Mouse (Mus musculus) ES-Bruce4 (cell line): ENCODE measurements around the gene Taok3.

Experiments
- CTCF ChIP-seq: IDR thresholded peaks from one replicate; pipeline ENCODE4 v1.8.1; 2011; ENCODE audit warnings: low read depth, low read length
- EP300 ChIP-seq: IDR thresholded peaks from 2 replicates; pipeline ENCODE4 v1.6.1; 2011; ENCODE audit warnings: low read depth, low read length; ENCODE audit not compliant: insufficient read depth
- POLR2A ChIP-seq: IDR thresholded peaks from one replicate; pipeline ENCODE4 v1.8.1; 2011; ENCODE audit warnings: low read length; ENCODE audit not compliant: insufficient read depth

DNA sequence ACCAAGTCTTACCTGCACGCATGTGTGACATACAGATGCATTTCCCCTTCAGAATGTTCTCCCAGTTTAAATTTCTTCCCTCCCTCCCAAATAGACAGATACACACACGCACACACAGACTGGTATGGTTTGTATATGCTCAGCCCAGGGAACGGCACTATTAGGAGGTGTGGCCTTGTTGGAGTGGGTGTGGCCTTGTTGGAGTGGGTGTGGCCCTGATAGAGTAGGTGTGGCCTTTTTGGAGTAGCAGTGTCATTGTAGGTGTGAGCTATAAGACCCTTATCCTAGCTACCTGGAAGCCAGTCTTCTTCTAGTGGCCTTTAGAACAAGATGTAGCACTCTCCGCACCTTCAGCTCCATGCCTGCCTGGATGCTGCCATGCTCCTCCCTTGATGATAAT, 3.9 kb downstream of the Taok3 start:
- no peak for TF ChIP-seq CTCF
- no peak for TF ChIP-seq POLR2A
- TF ChIP-seq EP300: no peak
